Mouse (Mus musculus) MEL-GATA-1-ER (cell line): ENCODE results near the gene Tsn.

Experiments used
- DNase-seq: peaks from one replicate; pipeline ENCODE4 v3.0.0-alpha.2; 2012; ENCODE audit warnings: low read depth; ENCODE audit errors: extremely low read depth

Gene Tsn

DNA sequence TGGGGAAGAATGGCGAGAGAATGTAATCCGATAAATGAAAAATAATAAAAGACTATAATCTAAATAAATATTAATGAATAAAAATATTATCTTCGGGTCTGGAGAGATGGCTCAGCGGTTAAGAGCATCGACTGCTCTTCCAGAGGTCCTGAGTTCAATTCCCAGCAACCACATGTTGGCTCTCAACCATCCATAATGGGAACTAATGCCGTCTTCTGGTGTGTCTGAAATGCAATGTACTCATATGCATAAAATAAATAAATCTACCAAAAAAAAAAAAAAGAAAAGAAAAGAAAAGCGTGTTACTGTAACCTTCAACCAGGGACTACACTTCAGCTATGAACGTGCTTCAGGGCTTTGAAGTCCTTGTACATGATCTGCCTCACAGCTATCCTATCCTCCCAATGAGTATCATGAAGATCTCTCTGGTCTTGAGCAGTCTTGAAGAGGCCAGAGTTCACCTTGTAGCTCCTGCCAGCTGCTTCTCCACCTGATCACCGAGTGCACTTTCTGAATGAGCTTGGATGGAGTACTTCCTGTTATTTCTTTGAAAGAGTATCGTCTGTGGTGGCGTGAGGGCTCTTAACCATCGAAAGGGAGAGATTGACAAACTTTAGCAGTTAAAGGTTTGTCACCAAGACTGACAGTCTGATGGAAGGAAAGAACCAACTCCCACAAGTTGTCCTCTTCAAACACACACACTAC lies at the start of gene Tsn:
TSS of gene Tsn (minus strand) at position 118 of the 705 bp plus-strand sequence.
- DNase-seq: no peak

DNA sequence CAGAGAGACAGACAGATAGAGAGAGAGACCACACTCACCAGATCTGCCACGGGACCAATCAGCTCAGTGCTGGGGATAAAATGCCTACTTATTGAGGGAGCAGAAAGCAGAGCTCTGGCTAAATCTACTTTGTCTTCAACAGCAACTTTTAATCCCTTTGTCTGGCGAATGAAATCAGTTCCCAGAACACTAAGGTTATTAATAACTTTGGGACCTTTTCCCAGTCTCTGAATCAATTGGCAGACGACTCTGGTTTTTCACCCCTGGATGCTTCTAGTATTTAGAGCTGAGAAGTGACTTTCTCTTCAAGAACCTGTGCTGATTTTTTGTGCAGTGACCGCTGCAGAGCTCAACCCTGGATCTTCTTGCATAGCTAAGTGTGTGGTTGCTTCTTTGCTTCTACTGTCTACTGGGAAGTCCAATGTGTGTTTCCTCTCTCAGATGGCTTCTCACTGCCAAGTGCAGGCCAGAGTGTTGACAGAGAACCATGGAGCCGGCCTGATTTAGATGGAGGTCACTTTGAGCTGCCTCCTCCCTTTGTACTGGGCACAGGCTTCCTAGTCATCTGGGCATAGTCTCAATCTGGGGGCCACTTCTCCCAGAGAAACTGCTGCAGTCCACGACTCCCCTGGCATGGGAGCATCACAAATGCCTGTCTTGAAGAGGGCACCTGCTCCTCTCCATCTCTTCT lies 47.7 kb upstream of the Tsn start:
- no peak for DNase-seq

DNA sequence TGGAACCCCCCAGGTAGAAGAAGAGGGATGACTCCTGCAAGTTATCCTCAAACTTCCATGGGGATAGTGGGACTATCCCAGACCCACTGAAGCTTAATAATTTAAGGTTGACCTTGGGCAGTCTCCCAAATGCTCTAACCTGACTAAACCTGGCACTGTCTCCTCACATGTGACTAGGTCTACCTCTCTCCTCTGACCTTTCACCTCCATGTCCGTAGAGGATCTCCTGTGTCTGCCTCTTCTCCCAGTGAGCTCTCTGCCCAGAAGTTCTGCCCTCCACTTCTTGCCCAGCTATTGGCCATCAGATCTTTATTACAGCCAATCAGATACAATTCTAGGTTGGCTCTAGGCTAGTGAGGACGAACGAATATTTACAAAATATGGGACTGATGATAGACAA lies 38.4 kb upstream of the Tsn start:
- DNase-seq: no peak

DNA sequence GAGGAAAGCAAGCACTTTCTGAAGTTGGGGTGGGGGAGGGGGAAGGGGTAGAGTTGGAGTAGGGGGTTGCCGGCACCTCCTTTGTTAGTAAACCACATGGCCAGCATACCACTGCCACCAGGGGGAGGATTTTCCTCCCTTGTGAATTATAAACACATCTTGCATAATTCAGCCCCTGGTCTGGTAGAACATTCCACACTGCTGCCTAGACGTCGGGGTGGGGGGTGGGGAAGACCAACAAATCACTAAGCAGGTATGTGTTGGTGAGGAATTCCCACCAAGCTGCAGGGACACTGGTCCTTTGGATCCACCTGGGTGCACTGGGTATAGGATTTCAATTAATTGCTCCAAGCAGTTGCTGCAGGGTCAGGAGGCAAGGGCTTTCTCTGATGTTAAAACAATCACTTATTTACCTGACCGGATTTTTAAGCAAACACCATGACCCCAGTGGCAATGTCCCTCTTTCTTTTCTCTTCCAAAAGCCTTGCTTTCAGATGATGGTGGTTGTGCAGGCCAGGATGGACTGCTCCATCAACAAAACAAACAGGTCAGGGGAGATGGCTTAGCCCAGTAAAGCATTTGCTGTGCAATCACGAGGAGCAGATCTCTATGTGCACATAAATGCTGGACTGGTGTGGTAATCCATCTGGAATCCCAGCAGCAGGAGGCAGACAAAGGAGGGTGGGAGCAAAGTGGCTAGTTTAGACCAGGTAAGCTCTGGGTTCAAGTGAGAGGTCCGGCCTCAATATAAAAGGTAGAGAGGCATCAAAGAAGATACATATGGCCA lies 32.3 kb upstream of the Tsn start:
- DNase-seq: no peak

DNA sequence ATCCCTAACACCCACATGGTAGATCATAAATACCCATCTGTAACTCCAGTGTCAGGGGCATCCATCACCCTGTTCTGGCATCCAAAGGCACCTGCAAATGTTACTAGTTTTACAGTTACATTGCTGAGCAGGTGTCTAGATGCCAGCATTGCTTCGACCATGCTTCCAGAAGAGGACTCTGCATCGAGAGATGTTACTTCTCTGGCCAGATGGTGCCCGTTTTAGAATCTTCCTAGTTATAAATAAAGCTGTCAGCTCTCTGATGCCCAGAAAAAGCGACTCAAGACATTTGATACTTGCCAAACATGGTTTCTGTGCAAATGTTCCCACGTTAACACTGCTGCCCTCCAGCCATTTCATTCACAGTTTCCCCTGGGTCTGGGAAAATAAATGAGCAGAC lies 26.4 kb upstream of the Tsn start:
- no peak for DNase-seq

DNA sequence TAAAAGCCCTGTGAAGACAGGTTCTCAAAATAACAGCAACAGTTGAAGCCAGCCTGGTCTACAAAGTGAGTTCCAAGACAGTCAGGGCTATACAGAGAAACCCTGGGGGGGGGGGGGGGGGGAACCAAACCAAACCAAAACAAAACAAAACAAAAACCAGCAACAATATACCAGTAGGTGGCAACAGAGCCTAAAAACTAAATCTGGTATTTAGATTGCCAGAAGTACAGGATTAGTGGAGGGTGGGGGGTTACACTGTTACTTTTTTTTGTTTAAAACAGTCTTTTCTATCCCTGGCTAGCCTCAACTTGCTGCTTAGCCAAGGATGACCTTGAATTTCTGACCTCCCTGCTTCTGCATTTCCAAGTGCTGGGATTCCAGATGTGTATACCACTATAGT lies 24.3 kb upstream of the Tsn start:
- DNase-seq: no peak

DNA sequence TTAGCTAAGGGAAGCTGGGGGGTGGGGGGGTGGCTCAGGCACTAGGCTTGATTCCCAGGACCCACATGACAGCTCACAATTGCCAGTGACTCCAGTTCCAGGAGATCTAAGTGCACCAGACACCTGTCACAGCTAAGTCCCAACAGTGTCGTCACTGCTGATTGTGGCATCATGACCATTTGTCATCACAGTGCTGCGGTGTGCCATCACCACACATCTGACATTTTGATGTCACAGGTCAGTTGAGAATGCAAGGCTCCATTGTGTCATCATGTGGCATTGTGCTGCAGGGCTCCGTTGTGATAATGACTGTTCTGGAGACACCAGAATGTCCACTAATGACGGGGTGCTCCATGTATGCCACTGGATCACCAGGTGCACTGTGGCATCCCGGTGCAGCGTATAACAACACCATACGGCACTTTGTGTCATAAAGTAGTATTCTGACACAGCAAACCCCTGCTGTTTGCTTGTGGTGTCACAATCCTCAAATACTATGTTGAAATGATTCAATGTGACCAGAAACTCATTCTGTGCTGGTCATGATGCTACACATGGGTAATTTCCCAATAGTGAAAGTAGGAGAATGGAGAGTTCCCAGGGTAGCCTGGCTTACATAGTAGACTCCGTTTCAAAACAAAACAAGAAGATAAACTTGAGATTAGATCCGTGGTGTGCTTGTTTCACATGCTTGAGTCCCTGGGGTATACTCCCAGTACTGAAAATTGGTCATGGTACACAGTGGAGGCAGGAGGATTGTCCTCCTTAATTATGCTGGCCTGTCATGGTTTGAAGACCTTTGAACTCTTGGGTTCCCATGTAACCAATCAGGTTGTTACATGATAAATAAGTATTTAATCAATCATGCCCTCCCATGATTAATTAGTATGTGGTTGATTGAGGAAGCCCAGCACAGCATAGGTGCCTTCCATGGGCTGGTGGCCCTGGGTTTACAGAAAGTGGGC lies 23.5 kb upstream of the Tsn start:
- DNase-seq: no peak

DNA sequence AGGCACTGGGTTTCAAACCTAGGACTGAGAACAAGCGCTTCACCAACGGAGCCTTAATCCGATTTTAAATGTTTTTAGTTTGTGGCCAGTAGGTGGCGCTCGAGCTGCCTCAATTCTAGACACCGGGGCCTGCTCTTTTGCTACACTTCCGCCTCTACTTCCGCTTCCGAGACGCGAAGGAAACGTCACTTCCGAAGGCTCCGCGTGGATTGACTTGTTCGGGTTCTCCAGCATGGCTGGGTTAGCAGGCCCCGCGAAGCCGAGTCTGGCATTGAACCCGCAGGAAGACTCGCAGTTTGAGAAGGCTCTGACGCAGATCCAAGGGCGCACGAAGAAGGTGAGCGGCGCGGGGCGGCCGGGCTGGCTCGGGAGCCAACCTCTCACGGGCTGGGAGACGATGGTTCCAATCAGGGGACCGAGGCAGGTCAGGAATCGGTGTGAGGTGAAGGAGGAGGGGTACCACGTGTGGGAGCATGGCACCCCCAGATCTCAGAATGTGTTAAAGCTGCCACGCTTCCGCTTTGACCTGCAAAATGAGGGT lies 10.2 kb upstream of the Tsn start, which contains the start of gene Nifk:
TSS of gene Nifk (plus strand) at position 179 of the 541 bp plus-strand sequence.
- DNase-seq: peak; percentile 93

DNA sequence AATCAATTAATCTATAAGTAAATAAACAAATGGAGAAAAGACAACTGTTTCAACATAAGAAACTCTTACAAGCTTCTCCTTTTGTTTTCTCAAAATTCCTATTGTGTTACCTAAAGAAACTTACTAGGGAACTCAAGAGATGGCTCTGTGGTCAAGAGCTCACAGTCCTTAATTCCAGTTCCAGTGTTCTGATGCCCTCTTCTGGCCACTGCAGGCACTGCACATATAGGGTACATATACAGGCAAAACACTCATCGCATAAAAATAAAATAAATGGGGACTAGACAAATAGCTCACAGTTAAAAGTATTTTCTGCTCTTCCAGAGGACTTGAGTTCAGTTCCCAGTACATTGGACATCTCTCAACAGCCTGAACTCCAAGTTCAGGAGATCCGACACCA lies 9.2 kb upstream of the Tsn start:
- peak; percentile 74 for DNase-seq

DNA sequence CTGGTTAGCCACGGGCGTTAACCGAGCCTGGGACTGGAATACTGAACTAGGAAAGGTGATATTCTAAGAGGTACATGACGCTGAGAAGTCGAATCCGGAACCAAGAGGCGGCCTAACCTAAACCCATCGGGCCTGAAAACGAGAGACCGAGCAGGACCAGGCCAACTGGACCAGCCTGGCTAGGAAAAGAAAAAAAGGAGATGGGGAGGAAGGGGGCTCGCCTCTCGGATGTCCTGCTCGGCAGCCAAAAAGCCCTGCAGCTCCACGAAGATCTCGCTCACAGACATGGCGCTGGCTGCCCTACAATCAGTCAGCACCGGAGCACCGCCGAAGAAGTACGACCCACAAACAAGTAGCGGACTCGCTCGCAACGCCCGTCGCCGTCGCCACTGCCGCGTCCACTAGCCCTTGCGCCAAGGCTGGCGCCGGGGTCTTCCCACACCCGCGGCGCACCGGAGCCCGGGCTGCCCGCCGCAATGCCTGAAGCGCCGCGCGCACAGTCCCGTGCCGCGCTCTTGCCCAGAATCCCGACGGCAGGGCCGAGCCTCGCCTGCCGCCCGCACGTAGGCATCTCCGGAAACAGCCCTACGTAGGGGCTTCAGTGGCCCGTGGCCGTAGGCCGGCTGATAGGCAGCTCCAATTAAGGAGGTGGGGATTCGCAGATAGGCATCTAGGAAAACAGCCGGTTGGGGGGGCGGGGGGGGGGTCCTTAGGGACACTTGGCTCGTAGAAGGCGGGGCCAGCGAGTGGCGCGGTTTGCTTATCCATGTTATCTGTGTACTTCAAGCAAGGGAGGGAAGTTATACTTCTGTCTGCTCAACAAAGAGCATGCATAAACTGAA lies 538 bp downstream of the Tsn start:
- DNase-seq: peak; percentile 89

DNA sequence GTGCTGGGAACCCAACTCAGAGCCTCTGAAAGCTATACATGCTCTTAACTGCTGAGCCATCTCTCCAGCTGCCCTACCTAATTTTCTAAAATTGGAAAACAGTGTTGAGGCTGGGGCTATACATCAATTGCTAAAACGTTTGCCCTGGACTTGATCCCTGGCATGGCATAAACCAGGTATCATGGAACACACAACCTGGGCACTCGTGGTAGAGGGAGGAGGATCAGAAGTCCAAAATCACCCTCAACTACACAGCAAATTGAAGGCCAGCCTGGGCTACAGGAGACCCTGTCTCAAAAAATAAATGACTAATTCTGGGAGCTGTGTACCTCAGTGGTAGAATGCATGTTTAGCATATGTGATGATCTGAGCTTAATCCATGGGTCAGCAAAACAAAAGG lies 13.8 kb downstream of the Tsn start:
- DNase-seq: no peak

DNA sequence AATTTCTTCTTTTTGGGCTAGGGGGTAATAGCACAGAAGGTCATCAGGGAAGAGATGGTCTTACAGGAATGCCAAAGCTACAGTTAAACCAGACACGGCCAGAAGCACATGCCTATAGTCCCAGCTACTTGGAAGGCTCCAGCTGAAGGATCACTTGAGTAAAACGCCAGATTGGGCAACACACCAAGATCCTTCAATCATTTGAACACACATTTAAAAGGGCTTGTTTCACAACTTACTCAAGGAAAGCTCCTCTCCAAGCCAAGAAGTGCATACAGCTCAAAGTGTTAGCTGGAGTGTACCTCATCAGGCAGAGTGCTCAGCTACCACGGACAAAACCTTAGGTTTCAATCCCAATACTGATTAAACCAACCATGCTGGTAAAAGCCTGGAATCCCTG lies 14.9 kb downstream of the Tsn start:
- no peak for DNase-seq

DNA sequence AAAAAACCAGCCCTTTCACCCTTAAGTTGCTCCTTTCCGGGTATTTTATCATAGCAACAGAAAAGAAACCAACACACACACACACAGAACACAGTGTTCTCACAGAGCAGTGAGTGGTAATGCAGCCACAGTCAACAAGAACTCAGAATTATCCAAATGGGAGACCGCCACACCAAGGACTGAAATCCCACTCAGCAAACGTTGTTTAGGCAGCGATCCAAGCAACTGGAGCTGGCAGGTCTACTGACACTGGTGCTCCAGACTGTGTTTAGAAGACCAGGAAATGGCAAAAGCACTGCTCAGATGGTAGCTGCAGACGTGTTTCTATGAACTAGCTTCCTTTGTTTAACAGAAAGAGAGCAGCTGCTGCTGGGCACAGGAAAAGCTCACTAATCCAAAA lies 16.7 kb downstream of the Tsn start:
- DNase-seq: no peak

DNA sequence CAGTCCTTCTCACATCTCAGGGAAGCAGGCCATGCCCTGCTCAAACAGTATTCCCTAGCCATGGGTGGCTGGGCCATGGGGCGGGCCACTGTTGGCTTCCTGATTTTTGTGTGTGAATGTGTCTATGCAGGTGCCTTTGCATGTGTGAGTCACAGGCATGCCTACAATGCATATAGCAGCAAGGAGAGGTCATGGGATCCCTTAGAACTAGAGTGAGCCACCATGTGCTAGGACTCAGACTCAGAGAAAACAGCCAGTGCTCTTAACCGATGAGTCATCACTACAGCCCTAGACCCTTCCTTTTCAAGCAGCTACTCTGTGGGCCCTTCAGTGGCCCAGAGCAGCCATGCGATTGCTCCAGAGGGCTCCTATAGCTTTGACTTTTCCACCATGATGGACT lies 17.3 kb downstream of the Tsn start:
- DNase-seq: no peak

DNA sequence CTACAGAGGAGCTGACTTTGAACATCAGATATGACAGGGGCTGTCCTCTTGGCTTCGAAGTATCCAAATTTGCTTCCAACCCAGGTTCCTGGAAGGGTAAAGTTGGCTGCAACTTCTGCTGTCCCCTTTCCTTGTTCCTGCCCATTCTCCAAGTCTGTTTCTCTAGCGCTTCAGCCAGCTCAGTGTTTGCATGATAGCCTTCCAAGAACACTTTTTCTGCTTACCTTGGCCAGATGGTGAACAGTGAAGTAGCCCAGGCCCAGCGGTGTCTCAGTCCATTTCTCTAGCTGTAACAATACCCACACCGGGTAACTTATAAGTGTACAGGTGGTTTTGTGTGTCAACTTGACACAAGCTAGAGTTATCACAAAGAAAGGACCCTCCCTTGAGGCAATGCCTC lies 19.2 kb downstream of the Tsn start:
- no peak for DNase-seq

DNA sequence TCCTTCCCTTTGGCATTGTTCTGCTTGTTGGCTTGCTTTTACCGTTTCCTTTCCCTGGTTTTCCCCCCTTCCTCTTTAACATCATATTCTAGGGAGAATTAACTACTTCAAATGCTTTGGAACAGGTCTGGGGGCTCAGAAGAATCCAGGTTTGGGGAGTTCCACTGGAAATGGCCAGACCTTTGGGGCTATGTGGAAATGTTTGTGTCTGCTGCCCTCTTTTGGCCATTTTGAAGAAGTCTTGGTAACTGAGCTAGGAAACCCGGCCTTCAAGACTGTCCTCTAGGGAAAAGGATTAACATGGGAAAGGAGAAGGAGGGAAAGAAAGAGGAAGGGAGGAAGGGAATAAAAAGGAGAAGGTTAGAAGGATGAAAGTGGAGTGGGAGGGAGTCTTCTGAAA lies 36.4 kb downstream of the Tsn start:
- peak; percentile 5 for DNase-seq

DNA sequence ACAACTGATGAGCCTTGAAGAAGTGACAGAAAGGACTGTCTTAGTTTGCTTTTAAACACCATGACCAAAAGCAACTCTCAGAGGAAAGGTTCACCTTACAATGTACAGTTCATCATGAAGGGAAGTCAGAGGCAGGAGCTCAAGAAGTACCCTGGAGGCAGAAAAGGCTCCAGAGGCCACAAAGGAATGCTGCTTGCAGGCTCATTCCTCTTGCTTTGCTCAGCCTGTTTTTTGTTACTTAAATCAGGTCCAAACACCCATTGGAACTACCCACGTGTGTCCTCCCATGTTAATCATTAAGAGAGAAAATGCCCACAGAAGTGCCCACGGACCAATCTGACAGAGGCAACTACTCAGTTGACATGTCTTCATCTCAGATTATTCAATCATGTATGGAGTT lies 59.6 kb downstream of the Tsn start:
- DNase-seq: no peak
